Mouse (Mus musculus) intestine, embryonic 16.5 days (tissue): ENCODE data around the gene Nemf. TPM values are rescaled to one million over a fixed set of nuclear protein-coding genes. Genes with fewer than 3 reads are reported as not detected.

ENCODE experiments used
- ATAC-seq: fragments of 200-750 bp; cut with Nextera tagmentation; 2 replicates; pipeline ENCODE4 v1.8.0; 2017; ENCODE audit warnings: moderate TSS enrichment, moderate library complexity
- H3K27ac ChIP-seq: fragments of 300-500 bp; sonication (generic); 2 replicates; pipeline ENCODE4 v1.5.1; 2014; ENCODE audit warnings: mild to moderate bottlenecking, low read length
- H3K27me3 ChIP-seq: fragments of 300-500 bp; sonication (generic); replicated peaks from 2 replicates; pipeline ENCODE4 v1.6.1; 2014; ENCODE audit warnings: low read length, control low read depth, mixed read lengths; ENCODE audit not compliant: control insufficient read depth, insufficient read depth
- H3K36me3 ChIP-seq: fragments of 300-500 bp; sonication (generic); 2 replicates; pipeline ENCODE4 v1.6.1; 2014; ENCODE audit warnings: low read length, control low read depth; ENCODE audit not compliant: control insufficient read depth, insufficient read depth
- H3K4me1 ChIP-seq: fragments of 300-500 bp; sonication (generic); 2 replicates; pipeline ENCODE4 v1.6.1; 2014; ENCODE audit warnings: low read length, control low read depth, mixed read lengths; ENCODE audit not compliant: control insufficient read depth, insufficient read depth
- H3K4me2 ChIP-seq: fragments of 300-500 bp; sonication (generic); 2 replicates; pipeline ENCODE4 v1.6.1; 2014; ENCODE audit warnings: low read depth, low read length, control low read depth
- H3K4me3 ChIP-seq: fragments of 300-500 bp; sonication (generic); 2 replicates; pipeline ENCODE4 v1.5.1; 2014; ENCODE audit warnings: mild to moderate bottlenecking, low read length
- H3K9ac ChIP-seq: fragments of 300-500 bp; sonication (generic); 2 replicates; pipeline ENCODE4 v1.6.1; 2014; ENCODE audit warnings: low read depth, low read length
- H3K9me3 ChIP-seq: fragments of 300-500 bp; sonication (generic); 2 replicates; pipeline ENCODE4 v1.6.1; 2016; ENCODE audit warnings: low read length, control low read depth; ENCODE audit not compliant: control insufficient read depth
- WGBS: fragments of 180-500 bp; shearing (Covaris S2); extraction: QIAGEN DNeasy Blood & Tissue Kit; methylation state at CpG from one replicate; pipeline ENCODE4 v1.1.7; 2014; 5-methylcytosine and 5-hydroxymethylcytosine counted together
- polyA plus RNA-seq: library from polyadenylated mRNA; unstranded; fragments of >200 nt; fragmentation: Nextera tagmentation; extraction: Ambion mirVana; gene quantifications from 2 replicates; pipeline ENCODE4 v1.2.1, GENCODE M21; 2015

Nemf gene
- polyA plus RNA-seq, 1 experiment from 2014 or later, result 66.2 TPM

DNA sequence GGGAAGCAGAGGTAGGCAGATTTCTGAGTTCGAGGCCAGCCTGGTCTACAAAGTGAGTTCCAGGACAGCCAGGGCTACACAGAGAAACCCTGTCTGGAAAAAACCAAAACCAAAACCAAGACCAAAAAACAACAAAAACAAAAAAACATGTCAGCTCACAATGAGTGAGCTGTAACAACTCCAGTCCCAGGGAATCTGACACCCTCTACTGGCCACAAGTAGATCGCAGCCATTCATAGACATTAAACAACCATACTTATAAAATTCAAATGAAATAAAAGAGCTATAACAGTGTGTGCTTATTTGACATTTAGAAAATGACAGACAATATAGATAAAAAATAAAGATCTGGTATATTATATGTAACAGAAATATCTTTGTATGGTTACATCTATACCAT is 23.4 kb downstream of the Nemf start:
- WGBS, result 87% methylated on average over 2 of the region's 2 CpGs
- Histone ChIP-seq H3K9ac (no peak overlapping the region), H3K9me3 (no peaks in the 10 kb centered on the region), H3K4me3 (no peak overlapping the region), H3K27ac (no peak overlapping the region), H3K4me2 (no peak overlapping the region), H3K27me3 (no peaks in the 10 kb centered on the region), H3K4me1 (no peaks in the 10 kb centered on the region), H3K36me3 (peaks cover 5% of the 10 kb centered on the region; the same call in 1 of the 2 replicates)
- no peak for ATAC-seq

- no peak overlapping the region for H3K4me2 ChIP-seq
- no peaks in the 10 kb centered on the region for H3K27me3 ChIP-seq
- 75% methylated on average over 1 of the region's 1 CpGs for WGBS
- H3K36me3 ChIP-seq, result peaks cover 5% of the 10 kb centered on the region; the same call in 1 of the 2 replicates
- no peak for ATAC-seq
- H3K4me1 ChIP-seq, result no peaks in the 10 kb centered on the region
- no peak overlapping the region for H3K27ac ChIP-seq
- no peak overlapping the region for H3K4me3 ChIP-seq
- H3K9me3 ChIP-seq, result no peaks in the 10 kb centered on the region
- H3K9ac ChIP-seq, result no peak overlapping the region
Measured at GRCm38 (mm10) chr12:69332147-69332546, 24.8 kb downstream of the Nemf start.

DNA sequence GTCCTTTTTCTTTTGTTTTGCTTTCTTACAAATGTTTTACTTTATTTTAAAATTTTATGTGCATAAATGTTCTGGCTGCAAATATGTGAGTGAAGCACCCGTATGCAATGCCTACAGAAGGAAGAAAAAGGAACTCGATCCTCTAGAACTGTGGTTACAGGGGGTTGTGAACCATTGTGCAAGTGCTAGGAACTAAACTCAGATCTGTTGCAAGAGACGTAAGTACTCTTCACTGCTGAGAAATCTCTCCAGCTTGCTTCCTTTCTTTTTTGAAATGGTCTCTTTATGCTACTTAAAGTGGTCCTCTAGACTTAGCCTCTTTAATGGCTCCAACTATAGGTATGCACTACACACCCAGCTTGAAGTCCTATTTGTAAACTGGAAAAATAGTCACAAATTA is 25.8 kb downstream of the Nemf start:
- no peak overlapping the region for H3K27ac ChIP-seq
- H3K27me3 ChIP-seq, result no peaks in the 10 kb centered on the region
- H3K4me1 ChIP-seq, result no peaks in the 10 kb centered on the region
- no peak overlapping the region for H3K4me3 ChIP-seq
- ATAC-seq, result no peak
- 90% methylated on average over 3 of the region's 3 CpGs for WGBS
- no peak overlapping the region for H3K9ac ChIP-seq
- H3K4me2 ChIP-seq, result no peak overlapping the region
- H3K9me3 ChIP-seq, result no peaks in the 10 kb centered on the region
- H3K36me3 ChIP-seq, result peaks cover 5% of the 10 kb centered on the region; the same call in 1 of the 2 replicates

DNA sequence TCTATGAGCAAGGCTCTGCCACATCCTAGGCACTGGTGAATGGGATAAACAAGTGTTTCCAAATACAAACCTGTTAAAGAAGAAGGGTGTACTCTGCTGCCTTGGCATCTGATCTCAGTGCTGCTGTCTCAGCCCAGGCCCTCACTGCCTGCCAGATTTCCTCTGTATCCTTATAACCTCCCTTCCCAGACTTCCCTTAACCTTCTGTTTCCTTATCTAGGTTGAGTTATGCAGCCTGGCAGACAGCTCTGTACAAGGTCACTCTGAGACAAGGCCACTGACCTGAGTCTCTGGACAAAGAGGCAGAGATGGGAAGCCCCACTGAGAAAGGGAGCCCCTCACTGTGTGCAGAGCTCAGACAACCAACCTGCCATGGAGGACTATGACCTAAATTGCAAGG is 38.5 kb downstream of the Nemf start:
- Histone ChIP-seq H3K4me2 (no peak overlapping the region), H3K27ac (no peak overlapping the region), H3K9ac (no peak overlapping the region), H3K27me3 (no peaks in the 10 kb centered on the region), H3K36me3 (peaks cover 7% of the 10 kb centered on the region; the same call in 1 of the 2 replicates), H3K4me1 (no peaks in the 10 kb centered on the region), H3K9me3 (no peaks in the 10 kb centered on the region), H3K4me3 (no peak overlapping the region)
- no peak for ATAC-seq

- Histone ChIP-seq H3K9ac (no peak overlapping the region), H3K4me3 (no peak overlapping the region), H3K27me3 (no peaks in the 10 kb centered on the region), H3K4me2 (no peak overlapping the region), H3K9me3 (no peaks in the 10 kb centered on the region), H3K36me3 (peaks cover 38% of the 10 kb centered on the region), H3K4me1 (no peaks in the 10 kb centered on the region), H3K27ac (no peak overlapping the region)
- no peak for ATAC-seq
- WGBS, result 94% methylated on average over 4 of the region's 4 CpGs
Measured at GRCm38 (mm10) chr12:69309659-69310058, 47.3 kb downstream of the Nemf start.

GRCm38 (mm10) chr12:69306333-69306732 is 50.6 kb downstream of the Nemf start:
- Histone ChIP-seq H3K27me3 (no peaks in the 10 kb centered on the region), H3K4me3 (no peak overlapping the region), H3K9me3 (no peaks in the 10 kb centered on the region), H3K27ac (no peak overlapping the region), H3K4me2 (no peak overlapping the region), H3K4me1 (no peaks in the 10 kb centered on the region), H3K36me3 (peaks cover 45% of the 10 kb centered on the region), H3K9ac (no peak overlapping the region)
- no peak for ATAC-seq
- 97% methylated on average over 7 of the region's 7 CpGs for WGBS

GRCm38 (mm10) chr12:69304051-69304450 is 52.9 kb downstream of the Nemf start:
- 89% methylated on average over 2 of the region's 2 CpGs for WGBS
- Histone ChIP-seq H3K36me3 (peaks cover 26% of the 10 kb centered on the region), H3K27ac (no peak overlapping the region), H3K9ac (no peak overlapping the region), H3K27me3 (no peaks in the 10 kb centered on the region), H3K4me1 (0 out of 2 replicates have a peak, but pooled peaks cover under 1% of the 10 kb centered on the region), H3K4me2 (no peak overlapping the region), H3K4me3 (no peak overlapping the region), H3K9me3 (no peaks in the 10 kb centered on the region)
- no peak for ATAC-seq

GRCm38 (mm10) chr12:69302171-69302570 is 54.8 kb downstream of the Nemf start:
- no peaks in the 10 kb centered on the region for H3K27me3 ChIP-seq
- no peak for ATAC-seq
- no peaks in the 10 kb centered on the region for H3K9me3 ChIP-seq
- H3K36me3 ChIP-seq, result peaks cover 21% of the 10 kb centered on the region
- H3K27ac ChIP-seq, result no peak overlapping the region
- no peak overlapping the region for H3K4me2 ChIP-seq
- no peak overlapping the region for H3K4me3 ChIP-seq
- peaks cover 10% of the 10 kb centered on the region for H3K4me1 ChIP-seq
- 95% methylated on average over 12 of the region's 12 CpGs for WGBS
- no peak overlapping the region for H3K9ac ChIP-seq

GRCm38 (mm10) chr12:69300391-69300790 is 56.6 kb downstream of the Nemf start:
- H3K4me3 ChIP-seq, result no peak overlapping the region
- no peaks in the 10 kb centered on the region for H3K9me3 ChIP-seq
- H3K27ac ChIP-seq, result no peak overlapping the region
- H3K4me1 ChIP-seq, result peaks cover 13% of the 10 kb centered on the region
- no peak overlapping the region for H3K4me2 ChIP-seq
- H3K27me3 ChIP-seq, result no peaks in the 10 kb centered on the region
- WGBS, result 85% methylated on average over 2 of the region's 2 CpGs
- no peak overlapping the region for H3K9ac ChIP-seq
- peaks cover 19% of the 10 kb centered on the region for H3K36me3 ChIP-seq
- no peak for ATAC-seq

GRCm38 (mm10) chr12:69299831-69300230 is 57.1 kb downstream of the Nemf start:
- Histone ChIP-seq H3K36me3 (peaks cover 14% of the 10 kb centered on the region), H3K4me2 (no peak overlapping the region), H3K27me3 (no peaks in the 10 kb centered on the region), H3K4me3 (no peak overlapping the region), H3K4me1 (peaks cover 13% of the 10 kb centered on the region), H3K9ac (no peak overlapping the region), H3K9me3 (no peaks in the 10 kb centered on the region), H3K27ac (no peak overlapping the region)
- 85% methylated on average over 3 of the region's 3 CpGs for WGBS
- no peak for ATAC-seq
